Mouse (Mus musculus): ENCODE measurements around the gene Duox1.

DNA sequence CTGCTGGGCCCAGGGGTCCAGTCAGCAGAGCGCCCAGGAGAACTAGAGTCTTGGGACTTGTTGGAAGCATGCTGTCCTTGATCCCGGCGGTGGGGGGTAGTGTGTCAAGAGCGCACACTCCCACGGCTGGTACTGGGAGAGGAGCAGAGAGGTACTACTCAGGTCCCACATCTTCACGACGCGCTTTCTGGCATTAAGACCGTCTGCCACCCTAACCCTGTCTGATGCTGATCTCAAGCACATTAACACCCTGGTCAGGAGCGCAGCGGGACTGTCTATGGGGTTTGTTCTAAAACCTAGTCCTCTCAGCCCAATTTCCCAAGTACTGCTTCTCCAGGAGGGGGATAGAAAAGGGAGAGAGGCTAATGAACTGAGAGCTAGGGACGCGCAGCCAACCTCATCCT, 17.4 kb upstream of the Duox1 start, which contains the start of gene Duox2:
- TF ChIP-seq CTCF (IDR thresholded peaks at IDR 0.05; ENCODE audit: borderline replicate concordance, insufficient read depth, low read depth, low read length) (no peak), POLR2A (IDR thresholded peaks at IDR 0.05; ENCODE audit: borderline replicate concordance, insufficient read depth, low read length) (no peak)
